Comparison of ENCODE assay signal across 8 mouse cellular contexts in genomic region chr11:120852083-120852935, GRCm38 (mm10). TPM values are rescaled to one million over a fixed set of nuclear protein-coding genes. Genes with fewer than 3 reads are reported as not detected.
A peak's percentile ranks its signal among the peaks of the same experiment; 100 is the strongest.
DNase-seq lines count a peak whose midpoint lies in the region; ATAC-seq lines count a peak whose summit lies in the region.

No protein-coding gene starts in this region.

- no peak overlapping the region for H3K4me2 ChIP-seq in midbrain, embryonic 11.5 days

- no peak overlapping the region for H3K27ac ChIP-seq in midbrain, embryonic 11.5 days (ENCODE audit: low read depth, low read length)

- WGBS in midbrain, embryonic 11.5 days, result 69% methylated on average over 11 of the region's 11 CpGs

- 0 out of 2 replicates have a peak, but pooled peaks cover 2% of the 10 kb centered on the region for H3K36me3 ChIP-seq in midbrain, embryonic 11.5 days (ENCODE audit: control insufficient read depth, insufficient read depth, low read length)

- H3K9me3 ChIP-seq in midbrain, embryonic 11.5 days (ENCODE audit: control insufficient read depth, low read length), result no peaks in the 10 kb centered on the region

- H3K4me1 ChIP-seq in midbrain, embryonic 11.5 days (ENCODE audit: control insufficient read depth, insufficient read depth, low read length), result no peaks in the 10 kb centered on the region

- peak; percentile 67 for DNase-seq in adrenal gland, adult 2 months
- no peak for DNase-seq in adrenal gland, postnatal 4 days (ENCODE audit: low spot score in 2 of 2)
- peak; percentile 85 for DNase-seq in ZHBTc4 (ENCODE audit: low read depth, low spot score)
- peak; percentile 78 for DNase-seq in kidney, adult 18-20 months
- DNase-seq in lung, postnatal 25 days (ENCODE audit: low spot score), result peak; percentile 59
- no peak for DNase-seq in midbrain, embryonic 11.5 days (ENCODE audit: low spot score, missing footprints)
- DNase-seq in right cerebral cortex, adult 18-20 months, result no peak
- DNase-seq in layer of hippocampus, postnatal 10 days (ENCODE audit: low spot score in 2 of 2), result no peak

- no peaks in the 10 kb centered on the region for H3K27me3 ChIP-seq in midbrain, embryonic 11.5 days (ENCODE audit: control insufficient read depth, insufficient read depth, low read length)

- no peak for ATAC-seq in midbrain, embryonic 11.5 days (ENCODE audit: low FRiP score)

- no peak overlapping the region for H3K9ac ChIP-seq in midbrain, embryonic 11.5 days (ENCODE audit: low read length)

- H3K4me3 ChIP-seq in midbrain, embryonic 11.5 days (ENCODE audit: low read depth, low read length), result no peak overlapping the region

RNA-seq across cellular contexts. Expression of gene Fasn, which starts 28.0 kb away (rescaled TPM):
- total RNA-seq in adrenal gland, adult 2 months (2021), result 1,000 to 10,000 TPM in 1 of 2 experiments, 100 to 1,000 TPM in 1; 505 to 2,290 TPM
- 7,384 and 9,917 TPM in 2 replicates for polyA plus RNA-seq in adrenal gland, adult 2 months (2012; rRNA removed)
- 10 to 100 TPM; 86.7 to 96.3 TPM for total RNA-seq in adrenal gland, postnatal 4 days (2021)
- polyA plus RNA-seq in midbrain, embryonic 11.5 days (2014; fragmentation: Nextera tagmentation; extraction: Ambion mirVana), result 80.8 and 94.6 TPM in 2 replicates
- total RNA-seq in layer of hippocampus, postnatal 10 days (2021), result 100 to 1,000 TPM; 286 to 320 TPM

RNA-seq across cellular contexts. Expression of gene Dus1l, which starts 56.1 kb away (rescaled TPM):
- 10 to 100 TPM; 56.0 to 62.0 TPM for total RNA-seq in adrenal gland, adult 2 months (2021)
- 43.8 and 53.7 TPM in 2 replicates for polyA plus RNA-seq in adrenal gland, adult 2 months (2012; rRNA removed)
- total RNA-seq in adrenal gland, postnatal 4 days (2021), result 10 to 100 TPM; 66.8 to 71.1 TPM
- 73.6 and 76.9 TPM in 2 replicates for polyA plus RNA-seq in midbrain, embryonic 11.5 days (2014; fragmentation: Nextera tagmentation; extraction: Ambion mirVana)
- total RNA-seq in layer of hippocampus, postnatal 10 days (2021), result 10 to 100 TPM; 42.3 to 44.5 TPM

Comparison
In these comparisons a context has a peak if more than half of its experiments do, and no peak if none do; other contexts are left out.
1. DNase-seq: peak in adrenal gland, adult 2 months (single experiment), ZHBTc4 (single experiment), kidney, adult 18-20 months (single experiment) and lung, postnatal 25 days (single experiment); none in adrenal gland, postnatal 4 days (0 of 2), midbrain, embryonic 11.5 days (single experiment), right cerebral cortex, adult 18-20 months (single experiment) and layer of hippocampus, postnatal 10 days (0 of 2).